Mouse (Mus musculus): ENCODE data around the gene Otos. TPM values are rescaled to one million over a fixed set of nuclear protein-coding genes. Genes with fewer than 3 reads are reported as not detected.

Gene Otos
- polyA plus RNA-seq, 1 experiment from 2014 or later = 0.17 TPM

GRCm38 (mm10) chr1:92634569-92634968 lies 14.1 kb downstream of the Otos start:
- Histone ChIP-seq H3K36me3 (peaks cover 34% of the 10 kb centered on the region), H3K9ac (no peak overlapping the region), H3K27me3 (no peaks in the 10 kb centered on the region), H3K4me3 (replicated peaks) (no peak overlapping the region), H3K27ac (replicated peaks) (no peak overlapping the region), H3K9me3 (replicated peaks) (no peaks in the 10 kb centered on the region), H3K4me2 (replicated peaks) (no peak overlapping the region), H3K4me1 (no peaks in the 10 kb centered on the region)
- no peak for ATAC-seq (ENCODE audit: insufficient number of reproducible peaks, low FRiP score, low TSS enrichment, low read depth)
- 51% methylated on average over 1 of the region's 1 CpGs for WGBS

DNA sequence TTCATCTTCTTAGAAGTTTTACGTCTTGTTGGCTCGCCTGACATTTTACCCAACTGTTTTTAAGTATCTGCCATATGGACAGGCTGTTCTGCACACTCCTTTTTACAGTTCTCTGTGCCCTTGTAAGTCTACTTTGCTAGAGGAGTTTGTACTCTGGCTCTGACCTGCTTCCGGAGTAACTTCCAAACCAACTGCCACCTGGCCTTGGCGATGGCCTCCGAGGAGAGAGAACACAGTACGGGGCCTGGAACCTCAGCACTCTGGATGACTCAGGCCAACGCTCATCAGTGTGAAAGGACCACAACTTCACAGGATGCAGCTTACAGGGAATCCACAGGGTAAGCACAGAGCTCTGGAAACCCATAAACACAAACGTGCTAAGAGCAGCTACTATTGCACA lies 14.9 kb downstream of the Otos start:
- no peaks in the 10 kb centered on the region for H3K27me3 ChIP-seq
- no peak for ATAC-seq (ENCODE audit: insufficient number of reproducible peaks, low FRiP score, low TSS enrichment, low read depth)
- H3K27ac ChIP-seq (replicated peaks) = no peak overlapping the region
- no peaks in the 10 kb centered on the region for H3K9me3 ChIP-seq (replicated peaks)
- H3K4me1 ChIP-seq = no peaks in the 10 kb centered on the region
- no peak overlapping the region for H3K4me2 ChIP-seq (replicated peaks)
- 80% methylated on average over 8 of the region's 8 CpGs for WGBS
- no peak overlapping the region for H3K4me3 ChIP-seq (replicated peaks)
- no peak overlapping the region for H3K9ac ChIP-seq
- peaks cover 28% of the 10 kb centered on the region for H3K36me3 ChIP-seq

- WGBS = 73% methylated on average over 6 of the region's 6 CpGs
- no peak overlapping the region for H3K9ac ChIP-seq
- no peak overlapping the region for H3K4me2 ChIP-seq (replicated peaks)
- no peaks in the 10 kb centered on the region for H3K4me1 ChIP-seq
- no peaks in the 10 kb centered on the region for H3K27me3 ChIP-seq
- no peak for ATAC-seq (ENCODE audit: insufficient number of reproducible peaks, low FRiP score, low TSS enrichment, low read depth)
- no peaks in the 10 kb centered on the region for H3K9me3 ChIP-seq (replicated peaks)
- H3K36me3 ChIP-seq = peaks cover 20% of the 10 kb centered on the region
- no peak overlapping the region for H3K4me3 ChIP-seq (replicated peaks)
- no peak overlapping the region for H3K27ac ChIP-seq (replicated peaks)
Measured at GRCm38 (mm10) chr1:92632948-92633347, 15.7 kb downstream of the Otos start.

- peaks cover 13% of the 10 kb centered on the region for H3K36me3 ChIP-seq
- no peak overlapping the region for H3K27ac ChIP-seq (replicated peaks)
- no peak overlapping the region for H3K4me2 ChIP-seq (replicated peaks)
- H3K27me3 ChIP-seq = no peaks in the 10 kb centered on the region
- H3K4me1 ChIP-seq = no peaks in the 10 kb centered on the region
- no peak for ATAC-seq (ENCODE audit: insufficient number of reproducible peaks, low FRiP score, low TSS enrichment, low read depth)
- no peak overlapping the region for H3K9ac ChIP-seq
- WGBS = 65% methylated on average over 5 of the region's 5 CpGs
- H3K4me3 ChIP-seq (replicated peaks) = no peak overlapping the region
- no peaks in the 10 kb centered on the region for H3K9me3 ChIP-seq (replicated peaks)
Measured at GRCm38 (mm10) chr1:92632196-92632595, 16.4 kb downstream of the Otos start.

DNA sequence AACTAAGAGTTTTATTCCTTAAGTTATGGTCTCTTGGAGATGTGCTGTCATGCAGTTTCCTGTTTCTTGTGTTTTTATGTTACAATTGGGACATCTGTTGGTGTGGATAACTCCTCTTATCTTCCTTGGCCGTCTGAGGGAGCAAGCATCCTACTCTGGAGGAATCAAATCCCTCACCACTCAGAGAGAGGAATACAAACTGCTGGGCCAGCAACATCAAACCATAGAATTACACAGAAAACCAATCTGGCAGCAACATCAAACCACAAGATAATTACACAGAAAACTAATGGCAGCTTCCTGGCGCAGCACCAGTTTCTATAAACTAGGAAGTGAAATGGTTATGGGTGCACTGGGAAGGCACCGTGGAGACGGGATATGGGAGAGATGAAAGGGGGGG lies 20.4 kb downstream of the Otos start:
- no peaks in the 10 kb centered on the region for H3K36me3 ChIP-seq
- no peaks in the 10 kb centered on the region for H3K9me3 ChIP-seq (replicated peaks)
- H3K27me3 ChIP-seq = no peaks in the 10 kb centered on the region
- no peak overlapping the region for H3K4me2 ChIP-seq (replicated peaks)
- H3K4me1 ChIP-seq = no peaks in the 10 kb centered on the region
- no peak overlapping the region for H3K27ac ChIP-seq (replicated peaks)
- no peak overlapping the region for H3K9ac ChIP-seq
- no peak for ATAC-seq (ENCODE audit: insufficient number of reproducible peaks, low FRiP score, low TSS enrichment, low read depth)
- WGBS = 46% methylated on average over 4 of the region's 4 CpGs
- H3K4me3 ChIP-seq (replicated peaks) = no peak overlapping the region

GRCm38 (mm10) chr1:92618360-92618759 lies 30.3 kb downstream of the Otos start:
- Histone ChIP-seq H3K9ac (no peak overlapping the region), H3K36me3 (no peaks in the 10 kb centered on the region), H3K4me3 (replicated peaks) (no peak overlapping the region), H3K27me3 (peaks cover 3% of the 10 kb centered on the region; the same call in 1 of the 2 replicates), H3K27ac (replicated peaks) (no peak overlapping the region), H3K4me1 (no peaks in the 10 kb centered on the region), H3K9me3 (replicated peaks) (no peaks in the 10 kb centered on the region), H3K4me2 (replicated peaks) (no peak overlapping the region)
- 73% methylated on average over 4 of the region's 4 CpGs for WGBS
- ATAC-seq (ENCODE audit: insufficient number of reproducible peaks, low FRiP score, low TSS enrichment, low read depth) = no peak

- WGBS = 46% methylated on average over 2 of the region's 2 CpGs
- Histone ChIP-seq H3K4me2 (replicated peaks) (no peak within 1 kb of the TSS), H3K27ac (replicated peaks) (no peak within 1 kb of the TSS), H3K9me3 (replicated peaks) (no peaks in the 10 kb centered on the region), H3K4me3 (replicated peaks) (no peak within 1 kb of the TSS), H3K4me1 (no peaks in the 10 kb centered on the region), H3K27me3 (peaks cover 3% of the 10 kb centered on the region; the same call in 1 of the 2 replicates), H3K9ac (no peak within 1 kb of the TSS), H3K36me3 (no peaks in the 10 kb centered on the region)
- ATAC-seq (ENCODE audit: insufficient number of reproducible peaks, low FRiP score, low TSS enrichment, low read depth) = no peak
Measured at GRCm38 (mm10) chr1:92617488-92617887, 31.2 kb downstream of the Otos start, which contains the start of gene Olfr12. TSS of gene Olfr12 (plus strand) at chr1:92617788.

- Histone ChIP-seq H3K4me3 (replicated peaks) (no peak overlapping the region), H3K27me3 (peaks cover 3% of the 10 kb centered on the region; the same call in 1 of the 2 replicates), H3K9ac (no peak overlapping the region), H3K9me3 (replicated peaks) (no peaks in the 10 kb centered on the region), H3K4me2 (replicated peaks) (no peak overlapping the region), H3K36me3 (no peaks in the 10 kb centered on the region), H3K27ac (replicated peaks) (no peak overlapping the region), H3K4me1 (no peaks in the 10 kb centered on the region)
- WGBS = 67% methylated on average over 1 of the region's 1 CpGs
- no peak for ATAC-seq (ENCODE audit: insufficient number of reproducible peaks, low FRiP score, low TSS enrichment, low read depth)
Measured at GRCm38 (mm10) chr1:92616046-92616445, 32.6 kb downstream of the Otos start.

- ATAC-seq (ENCODE audit: insufficient number of reproducible peaks, low FRiP score, low TSS enrichment, low read depth) = no peak
- Histone ChIP-seq H3K4me2 (replicated peaks) (no peak overlapping the region), H3K4me1 (no peaks in the 10 kb centered on the region), H3K36me3 (no peaks in the 10 kb centered on the region), H3K4me3 (replicated peaks) (no peak overlapping the region), H3K9me3 (replicated peaks) (no peaks in the 10 kb centered on the region), H3K27me3 (peaks cover 3% of the 10 kb centered on the region; the same call in 1 of the 2 replicates), H3K27ac (replicated peaks) (no peak overlapping the region), H3K9ac (no peak overlapping the region)
- WGBS = 8% methylated on average over 1 of the region's 1 CpGs
Measured at GRCm38 (mm10) chr1:92614516-92614915, 34.1 kb downstream of the Otos start.

DNA sequence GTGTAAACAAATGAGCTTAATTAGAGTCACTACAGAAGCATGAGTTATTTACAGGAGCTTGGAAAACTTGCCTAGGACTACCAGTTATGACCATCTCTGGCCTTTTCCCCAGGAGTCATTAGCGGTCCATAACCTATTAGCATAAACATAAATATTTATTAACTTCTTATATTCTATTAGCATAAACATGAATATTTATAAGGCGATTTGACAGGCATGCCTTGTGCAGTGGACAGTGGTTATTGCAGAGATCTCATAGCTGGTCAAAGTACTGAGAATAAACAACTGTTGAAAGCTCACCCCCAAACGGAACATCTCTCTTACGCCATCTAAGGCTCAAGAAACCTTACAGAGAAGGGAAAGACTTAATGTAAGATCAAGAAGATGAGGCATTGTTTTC lies 35.5 kb downstream of the Otos start:
- WGBS = 44% methylated on average over 4 of the region's 4 CpGs
- no peak overlapping the region for H3K4me2 ChIP-seq (replicated peaks)
- no peaks in the 10 kb centered on the region for H3K9me3 ChIP-seq (replicated peaks)
- ATAC-seq (ENCODE audit: insufficient number of reproducible peaks, low FRiP score, low TSS enrichment, low read depth) = no peak
- H3K9ac ChIP-seq = no peak overlapping the region
- H3K27me3 ChIP-seq = no peaks in the 10 kb centered on the region; the same call in 1 of the 2 replicates
- no peak overlapping the region for H3K27ac ChIP-seq (replicated peaks)
- H3K36me3 ChIP-seq = no peaks in the 10 kb centered on the region
- no peaks in the 10 kb centered on the region for H3K4me1 ChIP-seq
- no peak overlapping the region for H3K4me3 ChIP-seq (replicated peaks)

DNA sequence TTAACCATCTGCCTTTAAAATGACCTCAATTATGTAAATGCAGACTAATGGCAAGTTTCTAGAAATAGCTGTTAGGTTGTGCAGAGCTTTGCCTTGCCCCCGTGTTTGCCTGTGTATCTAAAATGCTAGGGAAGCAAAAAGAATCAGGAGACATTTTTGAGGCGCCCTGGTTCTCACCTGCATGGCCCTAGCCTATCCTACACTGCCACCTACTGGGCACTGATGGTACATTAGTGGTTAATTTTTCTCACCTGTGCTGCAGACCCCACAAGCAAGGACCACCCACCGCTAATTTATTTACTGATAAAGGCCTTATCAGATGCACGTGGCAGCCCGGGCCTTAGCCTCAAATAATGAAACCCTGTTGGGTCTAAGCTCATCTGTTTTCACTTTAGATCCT lies 37.6 kb downstream of the Otos start:
- 4% methylated on average over 5 of the region's 5 CpGs for WGBS
- no peak overlapping the region for H3K4me3 ChIP-seq (replicated peaks)
- ATAC-seq (ENCODE audit: insufficient number of reproducible peaks, low FRiP score, low TSS enrichment, low read depth) = no peak

GRCm38 (mm10) chr1:92607711-92608110 lies 40.9 kb downstream of the Otos start:
- 77% methylated on average over 4 of the region's 4 CpGs for WGBS
- ATAC-seq (ENCODE audit: insufficient number of reproducible peaks, low FRiP score, low TSS enrichment, low read depth) = no peak
- H3K36me3 ChIP-seq = no peaks in the 10 kb centered on the region
- H3K27me3 ChIP-seq = no peaks in the 10 kb centered on the region; the same call in 1 of the 2 replicates
- no peak overlapping the region for H3K9ac ChIP-seq
- no peaks in the 10 kb centered on the region for H3K9me3 ChIP-seq (replicated peaks)
- H3K4me2 ChIP-seq (replicated peaks) = no peak overlapping the region
- H3K4me1 ChIP-seq = no peaks in the 10 kb centered on the region
- H3K4me3 ChIP-seq (replicated peaks) = no peak overlapping the region
- H3K27ac ChIP-seq (replicated peaks) = no peak overlapping the region

More for the DNA sequence above, 37.6 kb downstream of the Otos start:
- Histone ChIP-seq H3K9me3 (replicated peaks) (no peaks in the 10 kb centered on the region), H3K4me1 (no peaks in the 10 kb centered on the region), H3K36me3 (no peaks in the 10 kb centered on the region), H3K4me2 (replicated peaks) (no peak overlapping the region), H3K27me3 (no peaks in the 10 kb centered on the region; the same call in 1 of the 2 replicates), H3K27ac (replicated peaks) (no peak overlapping the region), H3K9ac (no peak overlapping the region)
